Mouse (Mus musculus) neural tube, embryonic 11.5 days (tissue): ENCODE results near the gene Myh3. TPM values are rescaled to one million over a fixed set of nuclear protein-coding genes. Genes with fewer than 3 reads are reported as not detected.

Source experiments
- ATAC-seq: fragments of 200-750 bp; cut with Nextera tagmentation; 2 replicates; pipeline ENCODE4 v1.8.0; 2017; ENCODE audit warnings: moderate number of reproducible peaks, mild to moderate bottlenecking, moderate TSS enrichment, moderate library complexity; ENCODE audit not compliant: insufficient read depth, low FRiP score, low TSS enrichment
- DNase-seq: peaks from one replicate; pipeline ENCODE4 v3.0.0-alpha.2; 2015; ENCODE audit warnings: low spot score
- H3K27ac ChIP-seq: fragments of 300-500 bp; sonication (generic); 2 replicates; pipeline ENCODE4 v1.5.1; 2014; ENCODE audit warnings: low read depth, mild to moderate bottlenecking, low read length
- H3K27me3 ChIP-seq: fragments of 300-500 bp; sonication (generic); 2 replicates; pipeline ENCODE4 v1.6.1; 2014; ENCODE audit warnings: mild to moderate bottlenecking, low read length, mixed read lengths; ENCODE audit not compliant: control insufficient read depth, insufficient read depth
- H3K36me3 ChIP-seq: fragments of 300-500 bp; sonication (generic); 2 replicates; pipeline ENCODE4 v1.6.1; 2014; ENCODE audit warnings: mild to moderate bottlenecking, low read length, moderate library complexity, mixed read lengths; ENCODE audit not compliant: control insufficient read depth, insufficient read depth
- H3K4me1 ChIP-seq: fragments of 300-500 bp; sonication (generic); 2 replicates; pipeline ENCODE4 v1.6.1; 2014; ENCODE audit warnings: low read length, mixed read lengths; ENCODE audit not compliant: control insufficient read depth, insufficient read depth
- H3K4me2 ChIP-seq: fragments of 300-500 bp; sonication (generic); 2 replicates; pipeline ENCODE4 v1.6.1; 2014; ENCODE audit warnings: low read depth, mild to moderate bottlenecking, moderate library complexity
- H3K4me3 ChIP-seq: fragments of 300-500 bp; sonication (generic); 2 replicates; pipeline ENCODE4 v1.5.1; 2014; ENCODE audit warnings: low read depth, low read length
- H3K9ac ChIP-seq: fragments of 300-500 bp; sonication (generic); 2 replicates; pipeline ENCODE4 v1.6.1; 2014; ENCODE audit warnings: mild to moderate bottlenecking, low read length
- H3K9me3 ChIP-seq: fragments of 300-500 bp; sonication (generic); 2 replicates; pipeline ENCODE4 v1.6.1; 2016; ENCODE audit warnings: low read length; ENCODE audit not compliant: control insufficient read depth
- WGBS: fragments of 180-500 bp; shearing (Covaris S2); extraction: QIAGEN DNeasy Blood & Tissue Kit; methylation state at CpG from one replicate; pipeline ENCODE4 v1.1.7; 2014; 5-methylcytosine and 5-hydroxymethylcytosine counted together
- polyA plus RNA-seq: library from polyadenylated mRNA; unstranded; fragments of >200 nt; fragmentation: Nextera tagmentation; extraction: Ambion mirVana; gene quantifications from 2 replicates; pipeline ENCODE4 v1.2.1, GENCODE M21; 2014

The Myh3 gene
- polyA plus RNA-seq, 1 experiment from 2014 or later, result 29.9 TPM

DNA sequence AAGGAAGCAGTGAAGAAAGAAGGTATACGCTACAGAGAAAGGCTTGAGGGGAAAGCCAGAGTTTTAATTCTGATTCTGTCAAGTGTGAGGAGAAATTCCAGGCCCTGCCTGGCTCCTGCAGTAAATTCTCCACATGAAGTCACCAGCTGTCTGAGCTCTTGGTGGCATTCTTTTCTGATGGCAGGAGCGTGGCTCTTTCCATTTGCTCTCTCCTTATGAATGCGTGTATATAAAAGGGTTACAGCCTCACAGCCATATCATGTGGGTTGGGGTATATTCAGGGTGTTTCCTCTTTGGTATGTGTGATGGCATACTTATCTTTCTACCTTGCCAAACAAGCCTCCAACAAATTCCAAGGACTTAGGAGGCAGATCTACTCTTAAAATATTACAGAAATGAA lies 15.4 kb upstream of the Myh3 start:
- Histone ChIP-seq H3K36me3 (peaks cover 7% of the 10 kb centered on the region; the same call in 1 of the 2 replicates), H3K9ac (no peak overlapping the region), H3K27ac (no peak overlapping the region), H3K27me3 (no peaks in the 10 kb centered on the region), H3K4me3 (no peak overlapping the region), H3K4me1 (no peaks in the 10 kb centered on the region), H3K4me2 (no peak overlapping the region), H3K9me3 (no peaks in the 10 kb centered on the region)
- DNase-seq, result no peak
- ATAC-seq, result no peak
- 90% methylated on average over 3 of the region's 3 CpGs for WGBS

DNA sequence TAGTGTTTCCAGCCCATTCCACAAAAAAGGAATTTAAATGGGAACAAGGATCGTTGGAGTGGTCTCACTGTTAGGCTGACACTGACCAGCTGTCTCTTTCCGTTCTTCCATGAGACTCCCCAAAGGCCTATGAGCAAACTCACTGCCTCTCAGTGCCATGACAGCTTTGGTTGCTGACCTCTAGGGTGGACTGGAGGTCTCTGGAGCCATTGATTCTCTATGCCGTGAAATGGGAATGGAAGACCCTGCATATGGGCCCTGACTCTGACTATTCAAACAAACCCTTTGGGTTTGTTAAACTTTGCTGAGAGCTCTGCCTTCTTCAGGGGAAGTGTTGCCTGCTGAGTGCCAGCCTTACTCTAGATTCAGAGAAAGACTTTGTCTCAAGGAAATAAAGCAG lies 10.4 kb upstream of the Myh3 start:
- ATAC-seq, result no peak
- no peak overlapping the region for H3K4me2 ChIP-seq
- H3K9ac ChIP-seq, result no peak overlapping the region
- H3K4me1 ChIP-seq, result no peaks in the 10 kb centered on the region
- H3K9me3 ChIP-seq, result no peaks in the 10 kb centered on the region
- DNase-seq, result no peak
- H3K36me3 ChIP-seq, result peaks cover 7% of the 10 kb centered on the region; the same call in 1 of the 2 replicates
- no peaks in the 10 kb centered on the region for H3K27me3 ChIP-seq
- H3K4me3 ChIP-seq, result no peak overlapping the region
- H3K27ac ChIP-seq, result no peak overlapping the region
- 83% methylated on average over 3 of the region's 3 CpGs for WGBS

GRCm38 (mm10) chr11:67072615-67073130 lies 5.4 kb upstream of the Myh3 start:
- WGBS, result 79% methylated on average over 15 of the region's 15 CpGs
- ATAC-seq, result no peak
- H3K27me3 ChIP-seq, result no peaks in the 10 kb centered on the region
- H3K9ac ChIP-seq, result no peak overlapping the region
- no peaks in the 10 kb centered on the region for H3K9me3 ChIP-seq
- no peak overlapping the region for H3K4me3 ChIP-seq
- H3K4me2 ChIP-seq, result no peak overlapping the region
- DNase-seq, result no peak
- H3K27ac ChIP-seq, result no peak overlapping the region
- no peaks in the 10 kb centered on the region for H3K4me1 ChIP-seq
- H3K36me3 ChIP-seq, result no peaks in the 10 kb centered on the region

GRCm38 (mm10) chr11:67075036-67075435 lies 3.1 kb upstream of the Myh3 start:
- Histone ChIP-seq H3K27me3 (no peaks in the 10 kb centered on the region), H3K9ac (no peak overlapping the region), H3K9me3 (no peaks in the 10 kb centered on the region), H3K4me1 (no peaks in the 10 kb centered on the region), H3K36me3 (no peaks in the 10 kb centered on the region), H3K4me3 (no peak overlapping the region), H3K4me2 (no peak overlapping the region), H3K27ac (no peak overlapping the region)
- WGBS, result 40% methylated on average over 3 of the region's 3 CpGs
- DNase-seq (no peak), ATAC-seq (no peak)

- Histone ChIP-seq H3K27ac (no peak overlapping the region), H3K9me3 (no peaks in the 10 kb centered on the region), H3K4me2 (no peak overlapping the region), H3K36me3 (no peaks in the 10 kb centered on the region), H3K9ac (no peak overlapping the region), H3K4me1 (no peaks in the 10 kb centered on the region), H3K27me3 (no peaks in the 10 kb centered on the region), H3K4me3 (no peak overlapping the region)
- 91% methylated on average over 5 of the region's 5 CpGs for WGBS
- ATAC-seq (no peak), DNase-seq (no peak)
Observed at GRCm38 (mm10) chr11:67076781-67077180, 1.3 kb upstream of the Myh3 start.

DNA sequence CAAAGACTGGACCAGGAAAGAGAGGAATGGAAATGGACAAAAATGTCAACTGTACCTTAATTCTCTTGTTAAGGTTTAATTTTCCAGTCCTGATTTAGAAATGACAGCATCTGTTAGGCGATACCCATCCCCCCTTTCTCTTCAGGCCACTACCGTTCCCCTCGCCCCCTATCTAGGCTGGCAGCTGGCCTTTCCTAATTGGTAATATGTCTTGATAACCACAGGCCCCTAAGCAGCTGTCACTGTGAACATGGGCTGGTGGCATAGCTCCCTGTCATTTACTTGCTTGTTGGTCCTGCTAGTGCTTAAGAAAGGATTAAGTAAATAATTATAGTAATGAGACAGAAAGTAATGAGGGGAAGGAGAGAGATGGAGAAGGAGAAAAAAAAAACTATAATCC lies 665 bp upstream of the Myh3 start:
- Histone ChIP-seq H3K27ac (no peak overlapping the region), H3K4me3 (no peak overlapping the region), H3K36me3 (no peaks in the 10 kb centered on the region), H3K4me2 (no peak overlapping the region), H3K9me3 (no peaks in the 10 kb centered on the region), H3K4me1 (no peaks in the 10 kb centered on the region), H3K27me3 (no peaks in the 10 kb centered on the region), H3K9ac (no peak overlapping the region)
- DNase-seq (no peak), ATAC-seq (no peak)
- WGBS, result 66% methylated on average over 3 of the region's 3 CpGs

DNA sequence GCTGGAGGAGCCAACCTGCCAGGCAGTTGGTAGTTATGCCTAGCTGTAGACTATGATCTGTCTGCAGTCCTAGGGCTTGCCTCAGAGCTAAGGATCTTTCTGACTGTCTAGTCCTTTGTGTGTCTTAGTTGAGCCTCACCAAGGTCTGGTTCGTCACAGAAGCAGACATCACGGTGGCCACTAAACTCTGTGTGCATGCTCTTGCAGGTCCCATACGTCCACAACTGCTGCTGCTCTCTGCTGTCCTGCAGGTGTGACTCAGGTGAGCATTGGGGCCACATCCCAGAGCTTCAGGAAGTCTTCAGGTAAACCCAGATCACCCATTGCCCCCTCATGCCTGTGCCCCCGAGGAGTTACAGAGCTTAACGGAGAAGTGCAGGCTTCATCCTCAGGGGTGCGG lies 788 bp downstream of the Myh3 start:
- Histone ChIP-seq H3K4me1 (no peaks in the 10 kb centered on the region), H3K27ac (no peak overlapping the region), H3K9ac (no peak overlapping the region), H3K4me3 (no peak overlapping the region), H3K27me3 (no peaks in the 10 kb centered on the region), H3K4me2 (no peak overlapping the region), H3K36me3 (no peaks in the 10 kb centered on the region), H3K9me3 (no peaks in the 10 kb centered on the region)
- ATAC-seq (no peak), DNase-seq (no peak)
- 92% methylated on average over 6 of the region's 6 CpGs for WGBS

GRCm38 (mm10) chr11:67079740-67080139 lies 1.6 kb downstream of the Myh3 start:
- Histone ChIP-seq H3K27me3 (0 out of 2 replicates have a peak, but pooled peaks cover under 1% of the 10 kb centered on the region), H3K36me3 (no peaks in the 10 kb centered on the region), H3K9me3 (no peaks in the 10 kb centered on the region), H3K9ac (no peak overlapping the region), H3K4me1 (no peaks in the 10 kb centered on the region), H3K27ac (no peak overlapping the region), H3K4me3 (no peak overlapping the region), H3K4me2 (no peak overlapping the region)
- DNase-seq, result no peak
- WGBS, result 72% methylated on average over 11 of the region's 11 CpGs
- ATAC-seq, result no peak

- Histone ChIP-seq H3K9ac (no peak overlapping the region), H3K36me3 (no peaks in the 10 kb centered on the region), H3K27me3 (0 out of 2 replicates have a peak, but pooled peaks cover 2% of the 10 kb centered on the region), H3K4me1 (no peaks in the 10 kb centered on the region), H3K9me3 (no peaks in the 10 kb centered on the region), H3K27ac (no peak overlapping the region), H3K4me3 (no peak overlapping the region), H3K4me2 (no peak overlapping the region)
- ATAC-seq (peak; percentile 49), DNase-seq (peak; percentile 77)
- 4% methylated on average over 3 of the region's 3 CpGs for WGBS
Observed at GRCm38 (mm10) chr11:67080168-67080567, 2.1 kb downstream of the Myh3 start.
